Mouse (Mus musculus) R1 (cell line): Measurements from ENCODE around the gene Nudt16l1.

Experiments
- DNase-seq: peaks from one replicate; pipeline ENCODE4 v3.0.0-alpha.2; 2018; ENCODE audit warnings: low read depth, low spot score

Nudt16l1 gene

GRCm38 (mm10) chr16:4938461-4938860 is at the start of gene Nudt16l1:
Gene Nudt16l1 (plus strand): TSS chr16:4938761.
- no peak for DNase-seq

- DNase-seq: no peak
These were observed 48.3 kb upstream of the Nudt16l1 start for GRCm38 (mm10) chr16:4890201-4890709.

GRCm38 (mm10) chr16:4892171-4892570 is 46.4 kb upstream of the Nudt16l1 start:
- no peak for DNase-seq

GRCm38 (mm10) chr16:4894201-4894908 is 44.2 kb upstream of the Nudt16l1 start:
- no peak for DNase-seq

GRCm38 (mm10) chr16:4896249-4897027 is 42.1 kb upstream of the Nudt16l1 start:
- DNase-seq: no peak

GRCm38 (mm10) chr16:4897146-4897730 is 41.3 kb upstream of the Nudt16l1 start:
- peak; percentile 67 for DNase-seq

- DNase-seq: no peak
These were observed 39.7 kb upstream of the Nudt16l1 start for GRCm38 (mm10) chr16:4898881-4899280.

- no peak for DNase-seq
These were observed 38.9 kb upstream of the Nudt16l1 start for GRCm38 (mm10) chr16:4899711-4900110.

GRCm38 (mm10) chr16:4901167-4901566 is 37.4 kb upstream of the Nudt16l1 start:
- DNase-seq: peak; percentile 21

- no peak for DNase-seq
These were observed 36.2 kb upstream of the Nudt16l1 start for GRCm38 (mm10) chr16:4902390-4902789.

- DNase-seq: no peak
These were observed 35.0 kb upstream of the Nudt16l1 start for GRCm38 (mm10) chr16:4903491-4904102.

- no peak for DNase-seq
These were observed 33.7 kb upstream of the Nudt16l1 start for GRCm38 (mm10) chr16:4904878-4905277.

GRCm38 (mm10) chr16:4905591-4905990 is 33.0 kb upstream of the Nudt16l1 start:
- DNase-seq: no peak

GRCm38 (mm10) chr16:4906559-4906958 is 32.0 kb upstream of the Nudt16l1 start:
- DNase-seq: no peak

- no peak for DNase-seq
These were observed 31.2 kb upstream of the Nudt16l1 start for GRCm38 (mm10) chr16:4907386-4907785.

- peak; percentile 72 for DNase-seq
These were observed 30.6 kb upstream of the Nudt16l1 start for GRCm38 (mm10) chr16:4907972-4908371.

GRCm38 (mm10) chr16:4909745-4910144 is 28.8 kb upstream of the Nudt16l1 start:
- DNase-seq: peak; percentile 67

GRCm38 (mm10) chr16:4910758-4911157 is 27.8 kb upstream of the Nudt16l1 start:
- no peak for DNase-seq

- peak; percentile 51 for DNase-seq
These were observed 26.4 kb upstream of the Nudt16l1 start for GRCm38 (mm10) chr16:4912074-4912648.

- DNase-seq: no peak
These were observed 25.4 kb upstream of the Nudt16l1 start for GRCm38 (mm10) chr16:4912907-4913782.
